Mouse (Mus musculus) heart, embryonic 14.5 days (tissue): ENCODE data around the gene Olfr1178. TPM values are rescaled to one million over a fixed set of nuclear protein-coding genes. Genes with fewer than 3 reads are reported as not detected.

ENCODE experiments used
- polyA plus RNA-seq: library from polyadenylated mRNA; unstranded; fragments of >200 nt; fragmentation: Nextera tagmentation; extraction: Ambion mirVana; gene quantifications from 2 replicates; pipeline ENCODE4 v1.2.1, GENCODE M21; 2014

Olfr1178 gene
- polyA plus RNA-seq, 1 experiment from 2014 or later = not detected

Other genes with a start within 250 kb of the Olfr1178 start
- gene Olfr1167, start 231.9 kb upstream of the Olfr1178 start, polyA plus RNA-seq = not detected in 2 replicates
- gene Olfr1168, start 205.2 kb upstream of the Olfr1178 start, polyA plus RNA-seq = not detected in 2 replicates
- gene Olfr1170, start 158.7 kb upstream of the Olfr1178 start, polyA plus RNA-seq = not detected in 2 replicates
- gene Olfr1173, start 107.2 kb upstream of the Olfr1178 start, polyA plus RNA-seq = not detected in 2 replicates
- not detected in 2 replicates for gene Olfr1174-ps, start 71.9 kb upstream of the Olfr1178 start, polyA plus RNA-seq
- not detected in 2 replicates for gene Olfr1175-ps, start 59.8 kb upstream of the Olfr1178 start, polyA plus RNA-seq
- gene Olfr1176, start 50.3 kb upstream of the Olfr1178 start, polyA plus RNA-seq = not detected in 2 replicates
- not detected in 2 replicates for gene Olfr1177-ps, start 40.6 kb upstream of the Olfr1178 start, polyA plus RNA-seq
- gene Olfr1179, start 19.4 kb downstream of the Olfr1178 start, polyA plus RNA-seq = not detected in 2 replicates
- gene Olfr1180, start 32.1 kb downstream of the Olfr1178 start, polyA plus RNA-seq = not detected in 2 replicates
- gene Olfr1181, start 39.1 kb downstream of the Olfr1178 start, polyA plus RNA-seq = not detected in 2 replicates
- not detected in 2 replicates for gene Gm13757, start 62.1 kb downstream of the Olfr1178 start, polyA plus RNA-seq
- gene Olfr1183, start 67.8 kb downstream of the Olfr1178 start, polyA plus RNA-seq = not detected in 2 replicates
- gene Olfr1184, start 96.5 kb downstream of the Olfr1178 start, polyA plus RNA-seq = not detected in 2 replicates
- not detected in 2 replicates for gene Olfr1185-ps1, start 106.3 kb downstream of the Olfr1178 start, polyA plus RNA-seq
- not detected in 2 replicates for gene Olfr1186, start 131.5 kb downstream of the Olfr1178 start, polyA plus RNA-seq
- not detected in 2 replicates for gene Olfr1188, start 169.9 kb downstream of the Olfr1178 start, polyA plus RNA-seq
- gene Olfr1189, start 199.4 kb downstream of the Olfr1178 start, polyA plus RNA-seq = not detected in 2 replicates